Mouse (Mus musculus): Measurements from ENCODE around the gene Hexa. TPM values are rescaled to one million over a fixed set of nuclear protein-coding genes. Genes with fewer than 3 reads are reported as not detected.

The Hexa gene
- total and polyA plus RNA-seq, 3 experiments: 44.3 to 54.0 TPM; not detected in 1

DNA sequence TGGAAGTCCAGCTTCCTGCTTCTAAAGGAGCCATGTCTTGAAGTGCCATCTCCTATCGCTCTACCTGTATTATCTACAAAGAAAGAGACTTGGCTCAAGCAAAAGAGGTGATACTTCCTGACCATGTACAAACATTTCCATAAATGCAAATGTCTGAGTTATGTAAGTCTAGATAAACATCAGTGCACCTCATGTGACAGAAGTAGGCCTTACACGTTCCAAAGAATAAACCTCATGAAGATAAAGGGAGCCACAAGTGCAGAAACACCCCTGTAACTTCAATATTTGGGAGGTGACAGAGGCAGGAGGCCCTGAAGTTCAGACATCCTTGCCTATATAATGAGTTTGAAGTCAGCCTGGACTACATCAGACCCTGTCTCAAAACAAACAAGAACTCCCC is 32.5 kb downstream of the Hexa start:
- peak; percentile 61; the same call in 1 of the 2 replicates for TF ChIP-seq BHLHE40 (IDR thresholded peaks at IDR 0.05; ENCODE audit: borderline replicate concordance, low read depth, low read length)
- peak; percentile 65 for TF ChIP-seq USF1 (IDR thresholded peaks at IDR 0.05; ENCODE audit: low read depth, low read length)
- peak; percentile 24; the same call in 1 of the 2 replicates for TF ChIP-seq GATA1 (IDR thresholded peaks at IDR 0.05; ENCODE audit: low read depth, low read length)
- no peak for TF ChIP-seq TBP (IDR thresholded peaks at IDR 0.05; ENCODE audit: low read depth, low read length)
- TF ChIP-seq RCOR1 (IDR thresholded peaks at IDR 0.05; ENCODE audit: low read depth, low read length): no peak
- no peak for TF ChIP-seq ZKSCAN1 (IDR thresholded peaks at IDR 0.05; ENCODE audit: low read depth, low read length)
- no peak for TF ChIP-seq SMC3 (IDR thresholded peaks at IDR 0.05; ENCODE audit: low read depth, low read length)
- H3K4me3 ChIP-seq (ENCODE audit: control insufficient read depth in 1 of 2, insufficient read depth in 1 of 2, low read depth in 2 of 2, low read length in 2 of 2): no peak overlapping the region

DNA sequence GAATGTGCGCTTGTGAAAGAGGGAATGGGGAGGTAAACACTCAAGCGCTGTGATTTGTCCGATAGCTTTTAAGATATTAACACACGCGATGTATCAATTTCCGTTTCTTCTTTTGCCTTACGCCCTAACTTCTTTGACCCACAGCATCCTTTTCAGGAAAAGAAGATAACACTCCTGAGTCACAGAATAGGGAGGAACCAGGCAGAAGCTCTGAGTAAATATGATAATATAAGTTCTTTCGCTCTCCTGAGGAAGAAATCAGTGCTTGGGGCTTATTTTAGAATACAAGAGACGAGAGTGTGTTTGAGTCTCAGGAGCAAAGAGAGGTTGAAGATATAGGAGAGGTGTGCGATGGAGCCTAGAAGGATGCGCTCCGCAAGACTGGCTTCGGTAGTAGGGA is 38.1 kb downstream of the Hexa start:
- no peak overlapping the region for H3K9ac ChIP-seq (ENCODE audit: control insufficient read depth, low read depth, low read length, poor library complexity, severe bottlenecking)
- H3K36me3 ChIP-seq (ENCODE audit: control insufficient read depth in 1 of 2, insufficient read depth in 2 of 2, low read length in 2 of 2): peaks cover 0 to 5% of the 10 kb centered on the region in 2 experiments; a peak in 2 of 4 replicates
- H3K27ac ChIP-seq (ENCODE audit: control insufficient read depth, low read depth, low read length): no peak overlapping the region
- no peaks in the 10 kb centered on the region for H3K9me3 ChIP-seq (replicated peaks; ENCODE audit: insufficient read depth, low read length)
- peak in 1 of 2 experiments; percentile 29; a peak in 2 of 4 replicates for TF ChIP-seq EP300 (IDR thresholded peaks at IDR 0.05; ENCODE audit: low read depth in 1 of 2, low read length in 2 of 2)
- no peak for TF ChIP-seq RAD21 (IDR thresholded peaks at IDR 0.05; ENCODE audit: low read depth, low read length)
- TF ChIP-seq TAL1 (IDR thresholded peaks at IDR 0.05; ENCODE audit: low read length): peak; percentile 32; the same call in 1 of the 2 replicates
- peak; percentile 89 for TF ChIP-seq RCOR1 (IDR thresholded peaks at IDR 0.05; ENCODE audit: low read depth, low read length)
- no peak for TF ChIP-seq GABPA (IDR thresholded peaks at IDR 0.05; ENCODE audit: low read depth, low read length)
- no peak for TF ChIP-seq MYB (IDR thresholded peaks at IDR 0.05; ENCODE audit: low read depth, low read length)
- TF ChIP-seq ZMIZ1 (IDR thresholded peaks at IDR 0.05; ENCODE audit: low read depth, low read length): no peak
- TF ChIP-seq ELF1 (IDR thresholded peaks at IDR 0.05; ENCODE audit: low read depth, low read length): no peak
- TF ChIP-seq GATA1 (IDR thresholded peaks at IDR 0.05; ENCODE audit: low read depth, low read length): 0 out of 2 replicates have a peak, but pooled peaks have one; percentile 53
- DNase-seq (ENCODE audit: low read depth, low spot score): no peak
- peak overlapping the region in 1 of 2 experiments; percentile 5; a peak in 2 of 4 replicates for H3K4me3 ChIP-seq (ENCODE audit: control insufficient read depth in 1 of 2, insufficient read depth in 1 of 2, low read depth in 2 of 2, low read length in 2 of 2)
- no peaks in the 10 kb centered on the region for H3K79me2 ChIP-seq (ENCODE audit: control insufficient read depth, insufficient read depth, low read length, poor library complexity)
- no peaks in the 10 kb centered on the region; a peak in 1 of 4 replicates for H3K27me3 ChIP-seq (ENCODE audit: control insufficient read depth in 1 of 2, insufficient read depth in 2 of 2, low read length in 2 of 2)
- peaks cover 0 to 19% of the 10 kb centered on the region in 2 experiments; a peak in 2 of 4 replicates for H3K4me1 ChIP-seq (ENCODE audit: control insufficient read depth in 1 of 2, insufficient read depth in 2 of 2, low read length in 2 of 2)

More for the DNA sequence above, 32.5 kb downstream of the Hexa start:
- Histone ChIP-seq H3K79me2 (ENCODE audit: control insufficient read depth, insufficient read depth, low read length, poor library complexity) (no peaks in the 10 kb centered on the region), H3K9ac (ENCODE audit: control insufficient read depth, low read depth, low read length, poor library complexity, severe bottlenecking) (no peak overlapping the region), H3K36me3 (ENCODE audit: control insufficient read depth in 1 of 2, insufficient read depth in 2 of 2, low read length in 2 of 2) (peaks cover 0 to 4% of the 10 kb centered on the region in 2 experiments; a peak in 2 of 4 replicates), H3K27me3 (ENCODE audit: control insufficient read depth in 1 of 2, insufficient read depth in 2 of 2, low read length in 2 of 2) (no peaks in the 10 kb centered on the region), H3K4me1 (ENCODE audit: control insufficient read depth in 1 of 2, insufficient read depth in 2 of 2, low read length in 2 of 2) (peaks cover 0 to 12% of the 10 kb centered on the region in 2 experiments; a peak in 1 of 4 replicates), H3K27ac (ENCODE audit: control insufficient read depth, low read depth, low read length) (no peak overlapping the region), H3K9me3 (replicated peaks; ENCODE audit: insufficient read depth, low read length) (no peaks in the 10 kb centered on the region)
- no peak for DNase-seq (ENCODE audit: low read depth, low spot score)
